Mouse (Mus musculus) intestine, embryonic 14.5 days (tissue): Measurements from ENCODE around the gene Olfr283. TPM values are rescaled to one million over a fixed set of nuclear protein-coding genes. Genes with fewer than 3 reads are reported as not detected.

Experiments
- ATAC-seq: fragments of 200-750 bp; cut with Nextera tagmentation; replicated peaks from 2 replicates; pipeline ENCODE4 v1.8.0; 2017; ENCODE audit warnings: low read depth, moderate number of reproducible peaks, moderate TSS enrichment, moderate library complexity; ENCODE audit not compliant: low FRiP score, low TSS enrichment
- DNase-seq: peaks from one replicate; pipeline ENCODE4 v3.0.0-alpha.2; 2018; ENCODE audit warnings: low spot score
- H3K27ac ChIP-seq: fragments of 300-500 bp; sonication (generic); 2 replicates; pipeline ENCODE4 v1.5.1; 2014; ENCODE audit warnings: low read depth, mild to moderate bottlenecking, control low read depth
- H3K27me3 ChIP-seq: fragments of 300-500 bp; sonication (generic); replicated peaks from 2 replicates; pipeline ENCODE4 v1.6.1; 2014; ENCODE audit warnings: low read length, control low read depth; ENCODE audit not compliant: control insufficient read depth, insufficient read depth
- H3K36me3 ChIP-seq: fragments of 300-500 bp; sonication (generic); 2 replicates; pipeline ENCODE4 v1.6.1; 2014; ENCODE audit warnings: low read length, control low read depth; ENCODE audit not compliant: control insufficient read depth, insufficient read depth
- H3K4me1 ChIP-seq: fragments of 300-500 bp; sonication (generic); replicated peaks from 2 replicates; pipeline ENCODE4 v1.6.1; 2014; ENCODE audit warnings: low read length, control low read depth, mixed read lengths; ENCODE audit not compliant: control insufficient read depth, insufficient read depth
- H3K4me2 ChIP-seq: fragments of 300-500 bp; sonication (generic); 2 replicates; pipeline ENCODE4 v1.6.1; 2014; ENCODE audit warnings: low read length
- H3K4me3 ChIP-seq: fragments of 300-500 bp; sonication (generic); 2 replicates; pipeline ENCODE4 v1.5.1; 2014; ENCODE audit warnings: low read depth, low read length, control low read depth, mixed read lengths
- H3K9ac ChIP-seq: fragments of 300-500 bp; sonication (generic); 2 replicates; pipeline ENCODE4 v1.6.1; 2014; ENCODE audit warnings: mild to moderate bottlenecking, low read length
- H3K9me3 ChIP-seq: fragments of 300-500 bp; sonication (generic); 2 replicates; pipeline ENCODE4 v1.6.1; 2016; ENCODE audit warnings: low read length, control low read depth; ENCODE audit not compliant: control insufficient read depth
- WGBS: fragments of 180-500 bp; shearing (Covaris S2); extraction: QIAGEN DNeasy Blood & Tissue Kit; methylation state at CpG from one replicate; pipeline ENCODE4 v1.1.7; 2014; 5-methylcytosine and 5-hydroxymethylcytosine counted together
- polyA plus RNA-seq: library from polyadenylated mRNA; unstranded; fragments of >200 nt; fragmentation: Nextera tagmentation; extraction: Ambion mirVana; gene quantifications from 2 replicates; pipeline ENCODE4 v1.2.1, GENCODE M21; 2014

Gene Olfr283
- polyA plus RNA-seq, 1 experiment from 2014 or later: not detected

DNA sequence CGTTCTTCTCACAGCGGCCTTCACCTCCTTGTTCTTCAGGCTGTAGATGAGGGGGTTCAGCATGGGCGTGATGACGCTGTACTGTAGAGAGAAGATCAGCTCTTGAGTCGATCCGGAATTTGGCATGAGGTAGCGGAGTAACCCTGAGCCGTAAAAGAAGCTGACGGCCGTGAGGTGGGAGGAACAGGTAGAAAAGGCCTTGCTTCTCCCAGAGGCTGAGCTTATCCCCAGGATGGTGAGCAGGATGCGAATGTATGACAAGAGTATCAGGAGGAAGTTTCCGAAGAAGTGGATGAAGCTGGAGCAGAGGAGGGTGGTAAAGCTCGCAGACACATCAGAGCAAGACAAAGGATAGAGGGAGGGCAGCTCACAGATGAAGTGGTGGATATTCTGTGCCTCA lies 2.5 kb downstream of the Olfr283 start:
- Histone ChIP-seq H3K4me3 (no peak overlapping the region), H3K36me3 (no peaks in the 10 kb centered on the region), H3K9me3 (no peaks in the 10 kb centered on the region), H3K9ac (no peak overlapping the region), H3K27ac (no peak overlapping the region), H3K4me1 (no peaks in the 10 kb centered on the region), H3K4me2 (no peak overlapping the region), H3K27me3 (no peaks in the 10 kb centered on the region)
- 92% methylated on average over 13 of the region's 13 CpGs for WGBS
- DNase-seq: no peak
- no peak for ATAC-seq

DNA sequence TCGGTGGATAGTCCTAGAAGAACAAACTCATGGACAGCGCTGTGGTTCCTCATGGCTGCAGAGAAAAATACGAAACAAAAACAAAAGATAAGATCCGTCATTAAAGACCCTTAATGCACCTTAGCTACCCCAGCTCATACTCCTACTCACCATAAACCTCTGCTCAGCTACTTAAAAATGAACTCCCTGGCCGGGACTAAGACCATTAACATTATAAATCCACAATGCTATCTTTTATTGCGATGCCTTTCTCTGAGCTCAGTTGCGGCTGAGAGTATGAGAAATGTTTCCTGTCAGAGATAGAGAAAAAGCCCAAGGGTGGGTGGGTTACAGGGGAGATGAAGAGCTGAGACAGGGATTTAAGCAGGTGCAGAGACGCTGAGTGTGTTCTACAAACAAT lies 39.9 kb downstream of the Olfr283 start, which contains the start of gene Olfr284:
TSS of gene Olfr284 (minus strand) at position 101 of the 400 bp plus-strand sequence.
- Histone ChIP-seq H3K4me2 (no peak within 1 kb of the TSS), H3K4me1 (no peaks in the 10 kb centered on the region), H3K9ac (no peak within 1 kb of the TSS), H3K36me3 (no peaks in the 10 kb centered on the region), H3K9me3 (no peaks in the 10 kb centered on the region), H3K27ac (no peak within 1 kb of the TSS), H3K4me3 (no peak within 1 kb of the TSS), H3K27me3 (no peaks in the 10 kb centered on the region)
- ATAC-seq (no peak), DNase-seq (no peak)
- WGBS: 64% methylated on average over 8 of the region's 8 CpGs

Other genes starting within 250 kb of the Olfr283 start
- 47.7 and 50.3 TPM in 2 replicates for gene Asb8, start 215.3 kb downstream of the Olfr283 start, polyA plus RNA-seq
- gene Ccdc184, start 213.8 kb downstream of the Olfr283 start, polyA plus RNA-seq: 1.6 and 2.0 TPM in 2 replicates
- not detected in 2 replicates for gene Olfr288, start 185.4 kb downstream of the Olfr283 start, polyA plus RNA-seq
- not detected in 2 replicates for gene Gm44579, start 160.0 kb downstream of the Olfr283 start, polyA plus RNA-seq
- gene Olfr287, start 159.9 kb downstream of the Olfr283 start, polyA plus RNA-seq: not detected in 2 replicates
- gene Olfr286, start 146.5 kb downstream of the Olfr283 start, polyA plus RNA-seq: not detected in 2 replicates
- not detected in 2 replicates for gene H1fnt, start 123.7 kb downstream of the Olfr283 start, polyA plus RNA-seq
- 0.41 and 0.71 TPM in 2 replicates for gene Zfp641, start 84.8 kb downstream of the Olfr283 start, polyA plus RNA-seq
- gene Olfr285, start 63.6 kb downstream of the Olfr283 start, polyA plus RNA-seq: not detected in 2 replicates
- not detected in 2 replicates for gene Olfr284, start 40.0 kb downstream of the Olfr283 start, polyA plus RNA-seq
- not detected in 2 replicates for gene Olfr282, start 50.3 kb upstream of the Olfr283 start, polyA plus RNA-seq
- not detected in 2 replicates for gene Olfr281, start 71.6 kb upstream of the Olfr283 start, polyA plus RNA-seq
- gene OR5BS1P, start 89.0 kb upstream of the Olfr283 start, polyA plus RNA-seq: not detected in 2 replicates
- gene Lalba, start 101.8 kb upstream of the Olfr283 start, polyA plus RNA-seq: 0.57 TPM in 1 of 2 replicates, not detected in the other
- gene Olfr279, start 111.5 kb upstream of the Olfr283 start, polyA plus RNA-seq: not detected in 2 replicates
- 97.3 and 99.7 TPM in 2 replicates for gene Kansl2, start 153.3 kb upstream of the Olfr283 start, polyA plus RNA-seq
- 48.7 and 52.6 TPM in 2 replicates for gene Ccnt1, start 190.0 kb upstream of the Olfr283 start, polyA plus RNA-seq
- gene 4930415O20Rik, start 190.1 kb upstream of the Olfr283 start, polyA plus RNA-seq: 0.35 and 0.59 TPM in 2 replicates
- gene Adcy6, start 229.1 kb upstream of the Olfr283 start, polyA plus RNA-seq: 19.8 and 21.9 TPM in 2 replicates
- 31.5 and 34.8 TPM in 2 replicates for gene Cacnb3, start 249.9 kb upstream of the Olfr283 start, polyA plus RNA-seq